Mouse (Mus musculus) hindbrain, embryonic 14.5 days (tissue): ENCODE measurements around the gene Tunar. TPM values are rescaled to one million over a fixed set of nuclear protein-coding genes. Genes with fewer than 3 reads are reported as not detected.

Experiments used
- ATAC-seq: fragments of 200-750 bp; cut with Nextera tagmentation; 2 replicates; pipeline ENCODE4 v1.8.0; 2017; ENCODE audit warnings: moderate number of reproducible peaks, mild to moderate bottlenecking, moderate TSS enrichment, moderate library complexity; ENCODE audit not compliant: low FRiP score
- DNase-seq: peaks from one replicate; pipeline ENCODE4 v3.0.0-alpha.2; 2015; ENCODE audit warnings: low spot score
- H3K27ac ChIP-seq: fragments of 300-500 bp; sonication (generic); 2 replicates; pipeline ENCODE4 v1.5.1; 2014; ENCODE audit warnings: mild to moderate bottlenecking, moderate library complexity
- H3K27me3 ChIP-seq: fragments of 300-500 bp; sonication (generic); 2 replicates; pipeline ENCODE4 v1.6.1; 2014; ENCODE audit warnings: mild to moderate bottlenecking, low read length, mixed read lengths; ENCODE audit not compliant: control insufficient read depth, insufficient read depth
- H3K36me3 ChIP-seq: fragments of 300-500 bp; sonication (generic); replicated peaks from 2 replicates; pipeline ENCODE4 v1.6.1; 2014; ENCODE audit not compliant: control insufficient read depth, insufficient read depth
- H3K4me1 ChIP-seq: fragments of 300-500 bp; sonication (generic); replicated peaks from 2 replicates; pipeline ENCODE4 v1.6.1; 2014; ENCODE audit warnings: antibody characterized with exemption, low read length, mixed read lengths; ENCODE audit not compliant: control insufficient read depth, insufficient read depth
- H3K4me2 ChIP-seq: fragments of 300-500 bp; sonication (generic); replicated peaks from 2 replicates; pipeline ENCODE4 v1.6.1; 2014; ENCODE audit warnings: mild to moderate bottlenecking, moderate library complexity
- H3K4me3 ChIP-seq: fragments of 300-500 bp; sonication (generic); replicated peaks from 2 replicates; pipeline ENCODE4 v1.5.1; 2014; ENCODE audit warnings: mild to moderate bottlenecking, low read length
- H3K9ac ChIP-seq: fragments of 300-500 bp; sonication (generic); 2 replicates; pipeline ENCODE4 v1.6.1; 2014
- H3K9me3 ChIP-seq: fragments of 300-500 bp; sonication (generic); 2 replicates; pipeline ENCODE4 v1.6.1; 2016; ENCODE audit warnings: low read length; ENCODE audit not compliant: control insufficient read depth
- WGBS: fragments of 180-500 bp; shearing (Covaris S2); extraction: QIAGEN DNeasy Blood & Tissue Kit; methylation state at CpG from one replicate; pipeline ENCODE4 v1.1.7; 2014; 5-methylcytosine and 5-hydroxymethylcytosine counted together
- polyA plus RNA-seq: library from polyadenylated mRNA; unstranded; fragments of >200 nt; fragmentation: Nextera tagmentation; extraction: Ambion mirVana; gene quantifications from 2 replicates; pipeline ENCODE4 v1.2.1, GENCODE M21; 2014

Tunar gene
- polyA plus RNA-seq, 1 experiment from 2014 or later = 20.3 TPM

GRCm38 (mm10) chr12:105338256-105338977 lies 4.7 kb downstream of the Tunar start:
- H3K4me3 ChIP-seq = peak overlapping the region; percentile 77
- ATAC-seq (no peak), DNase-seq (no peak)
- no peaks in the 10 kb centered on the region for H3K9me3 ChIP-seq
- H3K36me3 ChIP-seq = no peaks in the 10 kb centered on the region
- peaks cover 24% of the 10 kb centered on the region for H3K4me1 ChIP-seq
- peak overlapping the region; percentile 80; the same call in 1 of the 2 replicates for H3K9ac ChIP-seq
- WGBS = 78% methylated on average over 11 of the region's 11 CpGs
- peak overlapping the region; percentile 87 for H3K4me2 ChIP-seq
- no peak overlapping the region for H3K27ac ChIP-seq
- no peaks in the 10 kb centered on the region; the same call in 1 of the 2 replicates for H3K27me3 ChIP-seq

DNA sequence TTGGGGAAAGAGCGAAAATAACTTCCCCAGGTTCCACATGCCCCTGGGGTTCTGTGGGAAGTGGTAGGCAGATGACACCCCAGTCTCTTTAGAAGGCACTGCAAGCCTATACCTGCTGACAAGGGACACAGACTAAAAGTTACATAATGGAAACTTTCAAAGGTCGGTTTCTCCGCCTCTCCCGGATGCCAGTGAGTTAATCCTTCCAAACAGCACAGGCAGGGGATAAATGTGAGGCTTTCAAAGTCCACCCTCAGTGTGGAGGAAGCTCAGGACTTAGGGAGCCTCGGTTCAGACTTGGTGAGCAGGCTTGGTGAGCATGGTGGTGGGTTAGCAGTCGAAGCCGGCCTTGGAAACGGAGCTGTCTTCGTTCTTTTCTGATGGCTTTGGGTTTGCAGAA lies 7.9 kb downstream of the Tunar start:
- Histone ChIP-seq H3K9ac (no peak overlapping the region), H3K9me3 (no peaks in the 10 kb centered on the region), H3K36me3 (no peaks in the 10 kb centered on the region), H3K4me1 (peaks cover 24% of the 10 kb centered on the region), H3K4me2 (no peak overlapping the region), H3K27me3 (no peaks in the 10 kb centered on the region; the same call in 1 of the 2 replicates), H3K27ac (no peak overlapping the region), H3K4me3 (no peak overlapping the region)
- DNase-seq (no peak), ATAC-seq (no peak)
- 53% methylated on average over 9 of the region's 9 CpGs for WGBS

- Histone ChIP-seq H3K27ac (no peak overlapping the region), H3K4me3 (no peak overlapping the region), H3K9me3 (no peaks in the 10 kb centered on the region), H3K4me2 (no peak overlapping the region), H3K9ac (no peak overlapping the region), H3K27me3 (no peaks in the 10 kb centered on the region), H3K36me3 (no peaks in the 10 kb centered on the region), H3K4me1 (peaks cover 5% of the 10 kb centered on the region; the same call in 1 of the 2 replicates)
- ATAC-seq (no peak), DNase-seq (no peak)
- WGBS = 92% methylated on average over 7 of the region's 7 CpGs
These were observed 10.8 kb downstream of the Tunar start for GRCm38 (mm10) chr12:105344460-105344859.

GRCm38 (mm10) chr12:105346861-105347260 lies 13.2 kb downstream of the Tunar start:
- no peak overlapping the region for H3K4me3 ChIP-seq
- ATAC-seq (no peak), DNase-seq (no peak)
- 67% methylated on average over 4 of the region's 4 CpGs for WGBS
- H3K9ac ChIP-seq = no peak overlapping the region
- H3K36me3 ChIP-seq = no peaks in the 10 kb centered on the region
- H3K27me3 ChIP-seq = no peaks in the 10 kb centered on the region
- no peak overlapping the region for H3K27ac ChIP-seq
- H3K4me1 ChIP-seq = no peaks in the 10 kb centered on the region
- H3K4me2 ChIP-seq = no peak overlapping the region
- H3K9me3 ChIP-seq = no peaks in the 10 kb centered on the region

- DNase-seq (no peak), ATAC-seq (no peak)
- H3K9ac ChIP-seq = no peak overlapping the region
- 92% methylated on average over 13 of the region's 13 CpGs for WGBS
- H3K27ac ChIP-seq = no peak overlapping the region
- no peaks in the 10 kb centered on the region for H3K4me1 ChIP-seq
- H3K9me3 ChIP-seq = no peaks in the 10 kb centered on the region
- H3K4me3 ChIP-seq = no peak overlapping the region
- H3K4me2 ChIP-seq = no peak overlapping the region
- no peaks in the 10 kb centered on the region for H3K36me3 ChIP-seq
- no peaks in the 10 kb centered on the region for H3K27me3 ChIP-seq
These were observed 13.6 kb downstream of the Tunar start for GRCm38 (mm10) chr12:105347261-105347660.

DNA sequence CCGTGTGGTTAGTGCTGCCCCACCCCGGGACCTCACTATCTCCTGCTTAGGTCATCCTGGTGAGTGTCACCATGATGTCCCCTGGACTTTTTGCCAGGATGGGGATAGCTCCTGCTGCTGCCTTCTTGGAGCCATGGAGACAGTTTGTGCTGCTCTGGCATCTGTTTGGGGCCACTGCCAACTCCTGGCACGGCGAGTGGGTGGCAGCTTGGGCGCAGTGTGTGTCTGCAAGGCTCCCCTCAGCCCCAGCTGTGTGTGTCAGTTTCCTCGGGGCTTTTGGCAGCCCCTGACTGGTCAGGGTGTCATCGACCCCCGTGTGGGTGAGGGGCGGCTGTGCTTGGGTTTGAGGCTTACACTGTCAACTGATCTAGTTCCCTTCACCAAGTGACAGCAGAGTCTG lies 20.6 kb downstream of the Tunar start:
- no peak for DNase-seq
- Histone ChIP-seq H3K4me3 (no peak overlapping the region), H3K36me3 (no peaks in the 10 kb centered on the region), H3K27me3 (no peaks in the 10 kb centered on the region), H3K9ac (no peak overlapping the region), H3K4me1 (peaks cover 15% of the 10 kb centered on the region; the same call in 1 of the 2 replicates), H3K27ac (no peak overlapping the region), H3K4me2 (no peak overlapping the region), H3K9me3 (no peaks in the 10 kb centered on the region)
- 73% methylated on average over 9 of the region's 9 CpGs for WGBS
- ATAC-seq = peak; percentile 59; the same call in 1 of the 2 replicates

DNA sequence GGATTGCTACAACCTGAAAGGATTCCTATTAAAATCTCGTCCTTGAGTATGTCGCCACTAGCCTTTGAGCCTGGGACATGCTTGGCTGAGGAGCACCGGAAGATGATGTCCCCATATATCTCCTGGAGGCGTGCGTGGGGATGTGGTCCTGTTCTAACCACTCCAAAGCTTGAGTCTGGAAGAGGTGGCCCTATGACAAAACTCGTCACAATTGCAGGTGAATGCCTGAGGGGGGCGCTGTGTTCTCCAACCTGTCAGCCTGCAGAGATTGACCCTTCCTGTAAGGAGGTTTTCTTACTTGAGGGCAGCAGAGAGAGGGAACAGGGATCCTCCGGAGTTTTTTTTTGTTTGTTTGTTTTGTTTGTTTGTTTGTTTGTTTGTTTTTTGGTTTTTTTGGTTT lies 21.1 kb downstream of the Tunar start:
- DNase-seq (no peak), ATAC-seq (no peak)
- H3K4me2 ChIP-seq = no peak overlapping the region
- H3K4me1 ChIP-seq = peaks cover 15% of the 10 kb centered on the region; the same call in 1 of the 2 replicates
- no peaks in the 10 kb centered on the region for H3K9me3 ChIP-seq
- H3K27me3 ChIP-seq = no peaks in the 10 kb centered on the region
- no peak overlapping the region for H3K4me3 ChIP-seq
- H3K36me3 ChIP-seq = no peaks in the 10 kb centered on the region
- H3K27ac ChIP-seq = no peak overlapping the region
- H3K9ac ChIP-seq = no peak overlapping the region
- WGBS = 78% methylated on average over 8 of the region's 8 CpGs

DNA sequence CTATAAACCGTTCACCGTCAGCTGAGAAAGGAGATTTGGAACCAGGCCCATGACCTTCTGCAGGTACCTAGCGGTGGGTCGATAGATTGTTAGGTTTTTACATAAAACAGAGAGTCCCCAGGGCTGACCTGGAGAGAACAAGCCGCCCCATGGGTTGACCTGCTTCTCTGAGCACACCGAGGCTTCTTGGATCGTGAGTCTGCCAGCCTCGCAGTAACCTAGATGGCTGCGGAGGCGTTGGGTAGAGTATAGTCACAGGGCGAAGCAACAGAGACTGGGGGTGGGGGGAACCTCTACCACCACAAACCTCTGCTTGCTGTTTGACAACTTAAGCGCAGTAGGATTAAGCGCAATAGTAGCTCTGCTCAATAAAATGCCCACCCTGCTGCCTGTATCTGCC lies 23.1 kb downstream of the Tunar start:
- DNase-seq (no peak), ATAC-seq (no peak)
- Histone ChIP-seq H3K36me3 (no peaks in the 10 kb centered on the region), H3K9me3 (no peaks in the 10 kb centered on the region), H3K4me2 (no peak overlapping the region), H3K9ac (no peak overlapping the region), H3K4me1 (peaks cover 15% of the 10 kb centered on the region; the same call in 1 of the 2 replicates), H3K27ac (peak overlapping the region; percentile 43; the same call in 1 of the 2 replicates), H3K27me3 (no peaks in the 10 kb centered on the region), H3K4me3 (no peak overlapping the region)
- 88% methylated on average over 13 of the region's 13 CpGs for WGBS

GRCm38 (mm10) chr12:105363648-105364047 lies 30.0 kb downstream of the Tunar start:
- ATAC-seq (no peak), DNase-seq (no peak)
- no peaks in the 10 kb centered on the region for H3K27me3 ChIP-seq
- 83% methylated on average over 2 of the region's 2 CpGs for WGBS
- no peaks in the 10 kb centered on the region for H3K9me3 ChIP-seq
- no peak overlapping the region for H3K4me3 ChIP-seq
- H3K36me3 ChIP-seq = no peaks in the 10 kb centered on the region
- H3K27ac ChIP-seq = no peak overlapping the region
- H3K9ac ChIP-seq = no peak overlapping the region
- H3K4me1 ChIP-seq = peaks cover 3% of the 10 kb centered on the region; the same call in 1 of the 2 replicates
- H3K4me2 ChIP-seq = no peak overlapping the region
